Mouse (Mus musculus): ENCODE data around the gene Hist1h3g.
"Not testable (repeated sequence)": the region's sequence is repeated elsewhere in the genome, so short reads cannot be mapped to it uniquely, and the experiment has no call there.

Hist1h3g gene

DNA sequence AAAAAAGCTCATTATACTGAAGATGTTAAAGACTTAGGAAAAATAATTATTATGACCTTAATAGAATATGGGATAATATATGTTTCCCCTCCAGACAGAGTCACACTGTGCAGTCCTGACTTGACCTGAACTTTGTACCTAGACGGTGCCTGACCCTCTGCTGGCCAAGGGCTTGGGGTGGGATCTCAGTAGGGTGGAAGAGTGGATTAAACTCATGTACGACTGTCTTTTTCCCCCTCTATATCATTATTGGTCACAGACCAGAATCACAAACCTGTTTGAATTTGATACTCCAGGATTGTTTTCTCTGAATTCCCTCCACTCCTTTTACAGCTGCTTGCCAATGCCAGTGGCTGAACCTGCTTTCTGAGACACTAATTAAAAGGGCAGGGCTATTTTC is 25.5 kb downstream of the Hist1h3g start:
- not testable (repeated sequence) for DNase-seq

DNA sequence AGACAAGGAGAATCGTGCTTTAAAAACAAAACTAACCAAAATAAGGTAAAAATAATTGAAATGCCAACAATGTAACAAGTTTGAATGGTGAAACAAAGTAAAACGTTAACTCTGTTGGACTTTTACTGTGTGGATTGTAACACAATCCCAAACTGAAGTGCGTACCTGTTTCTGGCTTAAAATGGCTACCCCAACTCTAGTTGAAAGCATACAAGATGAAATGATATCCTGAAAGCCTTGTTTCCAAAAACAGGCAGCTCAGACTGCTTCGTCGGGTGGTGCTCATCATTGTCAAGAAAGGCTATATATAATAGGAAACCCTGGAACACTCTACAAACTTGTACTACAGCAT is 26.3 kb downstream of the Hist1h3g start:
- DNase-seq = not testable (repeated sequence)

DNA sequence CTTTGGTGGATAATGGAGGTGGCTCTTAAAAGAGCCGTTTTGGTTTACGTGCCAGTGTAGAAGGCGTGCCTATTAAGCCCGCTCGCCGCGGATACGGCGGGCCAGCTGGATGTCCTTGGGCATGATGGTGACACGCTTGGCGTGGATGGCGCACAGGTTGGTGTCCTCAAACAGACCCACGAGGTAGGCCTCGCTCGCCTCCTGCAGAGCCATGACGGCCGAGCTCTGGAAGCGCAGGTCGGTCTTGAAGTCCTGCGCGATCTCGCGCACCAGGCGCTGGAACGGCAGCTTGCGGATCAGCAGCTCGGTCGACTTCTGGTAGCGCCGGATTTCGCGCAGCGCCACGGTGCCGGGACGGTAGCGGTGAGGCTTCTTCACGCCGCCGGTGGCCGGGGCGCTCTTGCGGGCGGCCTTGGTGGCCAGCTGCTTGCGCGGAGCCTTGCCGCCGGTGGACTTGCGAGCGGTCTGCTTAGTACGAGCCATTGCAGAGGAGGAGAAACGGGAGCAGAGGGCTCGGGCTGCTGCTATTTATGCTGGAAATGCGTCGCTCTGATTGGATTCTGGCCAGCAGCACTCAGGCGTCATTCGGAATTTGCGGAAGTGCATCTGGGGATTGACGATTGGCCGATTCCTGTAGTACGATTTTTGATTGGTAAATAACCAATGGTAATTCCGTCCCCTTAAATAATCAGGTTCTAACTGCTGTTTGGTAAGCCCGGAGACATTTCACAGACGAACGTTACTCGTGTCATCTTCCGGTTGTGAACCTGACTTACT is 26.8 kb downstream of the Hist1h3g start, which contains the start of gene Hist1h3e:
TSS of gene Hist1h3e (minus strand) at position 487 of the 777 bp plus-strand sequence.
- DNase-seq = peak; percentile 90

DNA sequence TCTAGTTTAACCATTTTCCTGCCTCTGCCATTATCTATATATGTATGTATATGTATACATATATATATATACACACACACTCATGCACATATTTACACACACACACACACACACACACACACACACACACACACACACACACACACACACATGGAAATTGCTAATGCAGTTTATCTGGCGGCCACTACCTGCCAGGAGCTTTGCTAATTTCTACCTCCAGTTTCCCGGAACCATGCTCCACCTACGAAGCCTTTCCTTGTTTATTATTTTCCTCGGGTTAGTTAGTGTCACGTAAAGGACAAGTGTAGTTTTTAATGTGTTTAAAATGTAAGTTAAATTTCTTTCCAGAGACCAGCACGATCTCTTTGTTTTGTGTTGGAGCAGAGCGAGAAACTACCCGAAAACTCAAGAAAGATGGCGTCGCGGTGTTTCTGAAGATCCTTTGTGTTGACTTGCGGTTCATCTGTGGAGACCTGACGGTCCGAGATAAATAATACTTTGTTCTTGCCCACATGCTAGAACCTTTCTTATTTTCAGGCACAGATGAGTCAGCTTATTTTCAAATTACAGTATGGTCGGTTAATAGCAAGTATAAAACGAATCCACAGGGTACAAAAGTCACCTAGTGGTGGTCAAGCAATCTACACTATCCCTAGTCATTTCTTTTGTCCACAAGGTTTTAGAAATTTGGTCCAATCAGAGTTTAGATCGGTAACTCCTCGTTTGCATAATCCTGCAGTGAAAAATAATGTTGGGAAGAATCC is 27.7 kb downstream of the Hist1h3g start:
- no peak for DNase-seq

DNA sequence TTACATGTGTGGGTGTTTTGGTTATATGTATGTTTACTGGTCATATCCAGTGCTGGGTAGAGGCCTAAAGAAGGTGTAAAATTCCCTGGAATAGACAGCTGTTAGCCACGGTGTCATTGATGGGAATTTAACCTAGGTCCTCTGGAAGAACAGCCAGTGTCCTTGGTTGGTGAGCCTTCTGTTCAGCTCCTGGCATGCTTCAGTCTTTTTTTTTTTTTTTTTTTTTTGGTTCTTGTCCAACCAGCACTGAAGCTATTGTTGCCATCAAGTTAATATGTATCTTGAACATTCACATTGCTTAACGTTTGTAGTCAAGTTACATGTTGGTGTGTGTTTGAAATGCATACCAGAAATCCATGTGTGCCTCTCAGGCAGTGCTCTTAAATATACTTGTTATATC is 29.3 kb downstream of the Hist1h3g start:
- DNase-seq = no peak

DNA sequence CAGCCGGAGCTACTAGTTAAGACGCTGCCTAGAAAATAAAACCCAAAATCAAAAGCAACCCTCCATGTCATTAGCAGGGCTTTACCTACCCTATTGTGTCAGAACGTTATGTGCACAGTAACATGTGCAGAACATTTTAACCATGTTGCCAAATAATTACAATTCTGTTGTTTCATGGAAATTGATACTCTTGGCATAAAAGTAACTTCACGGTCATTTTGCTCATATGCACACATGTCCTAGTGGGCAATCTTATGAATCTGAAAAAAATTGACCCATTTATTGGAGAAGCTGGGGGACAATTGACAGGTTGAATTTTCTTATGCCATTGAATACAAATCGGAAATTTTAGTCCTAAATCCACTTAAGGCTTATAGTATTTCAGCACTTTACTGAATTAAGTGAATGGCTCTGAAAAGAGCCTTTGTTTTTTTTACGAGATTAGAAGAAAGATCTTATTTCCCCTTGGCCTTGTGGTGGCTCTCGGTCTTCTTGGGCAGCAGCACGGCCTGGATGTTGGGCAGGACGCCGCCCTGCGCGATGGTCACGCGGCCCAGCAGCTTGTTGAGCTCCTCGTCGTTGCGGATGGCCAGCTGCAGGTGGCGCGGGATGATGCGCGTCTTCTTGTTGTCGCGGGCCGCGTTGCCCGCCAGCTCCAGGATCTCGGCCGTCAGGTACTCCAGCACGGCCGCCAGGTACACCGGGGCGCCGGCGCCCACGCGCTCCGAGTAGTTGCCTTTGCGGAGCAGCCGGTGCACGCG is 35.2 kb downstream of the Hist1h3g start:
- DNase-seq = not testable (repeated sequence)

DNA sequence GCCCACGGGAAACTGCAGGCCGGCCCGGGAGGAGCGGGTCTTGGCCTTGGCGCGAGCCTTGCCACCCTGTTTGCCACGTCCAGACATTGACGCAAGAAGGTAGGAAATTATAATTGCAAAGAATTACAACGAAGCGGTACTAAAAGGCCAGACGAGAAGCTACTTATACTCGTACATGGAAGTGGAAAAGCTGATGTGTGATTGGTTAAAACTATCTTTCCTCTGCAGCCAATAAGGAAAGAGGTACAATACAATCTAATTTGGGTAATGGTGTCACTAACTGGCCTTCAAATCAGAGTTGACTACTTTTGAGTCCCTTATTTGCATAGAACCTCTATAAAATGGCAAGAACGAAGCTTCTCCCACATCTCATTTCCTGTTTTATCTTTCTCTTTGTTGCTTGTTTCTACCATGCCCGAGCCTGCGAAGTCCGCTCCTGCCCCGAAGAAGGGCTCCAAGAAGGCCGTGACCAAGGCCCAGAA is 35.8 kb downstream of the Hist1h3g start, which contains the start of the genes Hist1h2ae and Hist1h2bg:
TSS of gene Hist1h2ae (minus strand) at position 199 of the 482 bp plus-strand sequence.
TSS of gene Hist1h2bg (plus strand) at position 375 of the 482 bp plus-strand sequence.
- peak; percentile 79 for DNase-seq

DNA sequence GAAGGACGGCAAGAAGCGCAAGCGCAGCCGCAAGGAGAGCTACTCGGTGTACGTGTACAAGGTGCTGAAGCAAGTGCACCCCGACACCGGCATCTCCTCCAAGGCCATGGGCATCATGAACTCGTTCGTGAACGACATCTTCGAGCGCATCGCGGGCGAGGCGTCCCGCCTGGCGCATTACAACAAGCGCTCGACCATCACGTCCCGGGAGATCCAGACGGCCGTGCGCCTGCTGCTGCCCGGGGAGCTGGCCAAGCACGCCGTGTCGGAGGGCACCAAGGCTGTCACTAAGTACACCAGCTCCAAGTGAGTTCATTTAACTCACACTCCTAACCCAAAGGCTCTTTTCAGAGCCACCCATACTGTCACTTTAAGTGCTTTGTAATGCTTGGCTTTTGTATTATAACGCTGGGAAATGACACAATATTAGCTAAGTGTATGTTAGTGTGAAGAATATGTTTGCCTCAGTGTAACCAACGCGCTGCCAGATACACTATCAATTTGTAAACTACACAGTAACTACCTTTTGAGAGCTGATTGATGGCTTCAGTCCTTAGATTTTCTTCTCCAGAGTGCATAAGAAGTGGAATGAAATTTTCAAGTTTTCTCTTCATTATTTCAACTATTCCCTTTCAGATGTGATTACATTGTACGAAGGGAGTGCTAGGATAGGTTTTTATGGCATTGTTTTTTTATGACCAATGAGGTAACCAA is 36.4 kb downstream of the Hist1h3g start:
- peak; percentile 24 for DNase-seq

DNA sequence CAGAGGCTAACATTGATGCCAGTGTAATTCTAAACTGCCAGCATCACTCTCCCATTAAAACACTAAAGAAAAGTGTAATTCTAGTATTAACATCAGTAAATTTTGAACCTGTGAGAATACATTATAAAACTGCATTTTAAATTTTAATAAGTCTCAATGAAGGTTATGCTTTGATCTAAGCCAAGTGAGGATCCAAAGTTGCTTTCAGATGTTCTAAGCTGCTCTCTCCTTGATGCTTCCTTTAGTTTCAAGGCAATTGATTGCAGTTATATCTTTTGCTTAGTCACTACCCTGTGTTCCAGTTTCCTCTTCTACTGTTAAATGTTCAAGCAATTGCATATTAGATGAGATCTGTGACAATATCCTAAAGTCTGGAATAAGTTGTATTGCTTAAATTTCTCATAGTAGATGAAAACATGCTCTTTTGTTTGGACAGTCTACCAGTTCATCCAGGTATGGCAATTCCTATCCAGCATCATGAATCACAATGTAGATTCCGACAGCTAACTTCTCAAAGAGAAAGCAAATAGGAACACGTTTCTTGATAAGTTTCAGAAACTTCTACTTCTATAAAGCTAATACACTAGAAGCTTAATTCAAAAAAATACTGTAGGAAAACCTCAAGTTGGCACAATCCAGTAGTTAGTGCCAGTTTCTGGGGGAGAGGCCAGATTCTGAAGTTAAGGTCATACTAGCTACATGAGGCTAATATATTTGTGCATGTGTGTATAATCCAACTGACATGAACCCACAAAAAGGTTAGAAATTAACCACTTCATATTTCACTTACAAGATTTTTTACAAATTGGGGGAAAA is 37.2 kb downstream of the Hist1h3g start:
- no peak for DNase-seq

DNA sequence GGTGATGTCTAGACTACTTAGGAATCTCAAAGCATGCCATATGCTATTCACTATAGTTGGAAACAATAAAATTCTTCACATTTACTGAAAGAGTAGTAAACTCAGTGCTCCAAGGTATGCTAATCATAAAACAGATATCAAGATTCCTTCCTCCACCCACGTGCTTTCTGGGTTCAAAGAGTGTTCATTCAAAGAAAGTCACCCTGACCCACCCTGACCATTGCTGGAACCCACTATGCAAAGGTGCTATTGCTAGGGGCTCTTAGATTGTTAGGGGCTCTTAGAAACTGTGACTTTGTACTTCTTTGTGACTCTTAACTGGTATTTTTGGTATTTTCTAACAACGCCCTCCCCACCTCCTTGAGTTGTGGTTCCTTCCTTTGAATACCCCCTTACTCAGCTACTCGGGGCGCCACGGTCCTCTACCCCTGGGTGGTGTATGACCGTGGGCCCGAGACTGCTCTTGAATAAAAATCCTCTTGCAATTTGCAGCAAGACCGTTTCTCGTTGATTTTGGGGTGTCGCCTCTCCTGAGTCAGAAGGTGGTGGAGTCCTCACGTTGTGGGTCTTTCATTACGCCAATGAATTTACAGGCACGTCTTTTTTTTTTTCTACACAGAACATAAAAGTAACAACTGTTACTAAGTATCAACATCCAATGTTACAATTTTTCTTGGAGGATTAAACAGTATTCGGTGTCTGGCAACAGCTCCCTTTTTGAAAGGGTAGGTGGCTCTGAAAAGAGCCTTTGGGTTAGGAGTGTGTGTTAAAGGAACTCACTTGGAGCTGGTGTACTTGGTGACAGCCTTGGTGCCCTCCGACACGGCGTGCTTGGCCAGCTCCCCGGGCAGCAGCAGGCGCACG is 38.0 kb downstream of the Hist1h3g start:
- peak; percentile 44 for DNase-seq

DNA sequence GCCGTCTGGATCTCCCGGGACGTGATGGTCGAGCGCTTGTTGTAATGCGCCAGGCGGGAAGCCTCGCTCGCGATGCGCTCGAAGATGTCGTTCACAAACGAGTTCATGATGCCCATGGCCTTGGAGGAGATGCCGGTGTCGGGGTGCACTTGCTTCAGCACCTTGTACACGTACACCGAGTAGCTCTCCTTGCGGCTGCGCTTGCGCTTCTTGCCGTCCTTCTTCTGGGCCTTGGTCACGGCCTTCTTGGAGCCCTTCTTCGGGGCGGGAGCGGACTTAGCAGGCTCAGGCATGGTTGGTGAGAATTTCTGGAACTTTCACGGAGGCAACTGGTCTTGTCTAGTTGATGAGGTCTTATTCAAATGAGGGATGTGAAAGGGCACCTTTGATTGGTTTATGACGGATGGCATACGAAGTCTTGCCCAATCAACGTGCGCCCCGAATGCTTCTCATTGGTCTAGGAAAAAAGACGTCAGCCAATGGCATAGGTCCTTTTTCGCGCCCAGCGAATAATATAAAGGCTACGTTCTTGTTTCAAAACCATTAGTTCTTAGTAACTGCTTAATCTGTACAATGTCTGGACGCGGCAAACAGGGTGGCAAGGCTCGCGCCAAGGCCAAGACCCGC is 38.8 kb downstream of the Hist1h3g start, which contains the start of the genes Hist1h2bf and Hist1h2ad:
TSS of gene Hist1h2bf (minus strand) at position 299 of the 627 bp plus-strand sequence.
TSS of gene Hist1h2ad (plus strand) at position 484 of the 627 bp plus-strand sequence.
- peak; percentile 92 for DNase-seq

DNA sequence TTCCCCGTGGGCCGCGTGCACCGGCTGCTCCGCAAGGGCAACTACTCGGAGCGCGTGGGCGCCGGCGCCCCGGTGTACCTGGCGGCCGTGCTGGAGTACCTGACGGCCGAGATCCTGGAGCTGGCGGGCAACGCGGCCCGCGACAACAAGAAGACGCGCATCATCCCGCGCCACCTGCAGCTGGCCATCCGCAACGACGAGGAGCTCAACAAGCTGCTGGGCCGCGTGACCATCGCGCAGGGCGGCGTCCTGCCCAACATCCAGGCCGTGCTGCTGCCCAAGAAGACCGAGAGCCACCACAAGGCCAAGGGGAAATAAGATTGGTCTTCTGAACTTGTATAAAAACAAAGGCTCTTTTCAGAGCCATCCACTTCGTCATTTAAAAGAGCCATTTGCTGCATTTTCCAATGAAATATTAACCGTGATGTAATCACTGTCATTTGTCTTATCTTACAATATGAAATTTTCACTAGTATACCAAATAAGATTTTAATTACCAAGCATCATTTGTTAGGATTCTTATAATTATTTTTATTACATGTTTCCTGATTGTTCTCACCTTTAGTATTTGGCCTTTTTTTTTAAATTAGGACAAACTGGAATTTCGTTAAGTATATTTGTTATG is 39.4 kb downstream of the Hist1h3g start:
- DNase-seq = not testable (repeated sequence)

DNA sequence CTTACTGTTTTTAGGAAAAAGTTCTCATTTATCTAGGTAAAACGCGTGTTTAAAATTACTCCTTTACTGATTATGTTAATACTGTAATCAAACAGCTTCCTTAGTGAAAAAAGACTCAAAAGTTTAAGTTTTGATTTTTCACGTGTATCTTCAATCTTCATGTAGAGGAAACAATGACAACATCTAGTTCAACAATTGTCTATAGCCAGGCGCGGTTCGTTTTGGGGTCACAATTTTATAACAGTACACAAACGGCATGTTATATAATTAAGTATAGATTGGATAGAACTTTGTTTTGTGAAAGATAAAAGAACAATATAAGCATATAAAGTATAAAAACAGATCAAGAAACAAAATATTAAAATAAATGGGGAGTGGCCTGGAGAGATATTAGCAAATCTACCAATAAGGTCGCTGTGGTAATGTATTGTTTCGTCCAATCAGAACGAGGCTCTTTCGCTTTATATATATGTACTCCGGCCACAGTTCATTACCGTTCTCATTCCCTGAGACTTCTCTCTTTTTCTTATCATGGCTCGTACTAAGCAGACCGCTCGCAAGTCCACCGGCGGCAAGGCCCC is 40.1 kb downstream of the Hist1h3g start, which contains the start of gene Hist1h3d:
TSS of gene Hist1h3d (plus strand) at position 493 of the 581 bp plus-strand sequence.
- DNase-seq = peak; percentile 57

DNA sequence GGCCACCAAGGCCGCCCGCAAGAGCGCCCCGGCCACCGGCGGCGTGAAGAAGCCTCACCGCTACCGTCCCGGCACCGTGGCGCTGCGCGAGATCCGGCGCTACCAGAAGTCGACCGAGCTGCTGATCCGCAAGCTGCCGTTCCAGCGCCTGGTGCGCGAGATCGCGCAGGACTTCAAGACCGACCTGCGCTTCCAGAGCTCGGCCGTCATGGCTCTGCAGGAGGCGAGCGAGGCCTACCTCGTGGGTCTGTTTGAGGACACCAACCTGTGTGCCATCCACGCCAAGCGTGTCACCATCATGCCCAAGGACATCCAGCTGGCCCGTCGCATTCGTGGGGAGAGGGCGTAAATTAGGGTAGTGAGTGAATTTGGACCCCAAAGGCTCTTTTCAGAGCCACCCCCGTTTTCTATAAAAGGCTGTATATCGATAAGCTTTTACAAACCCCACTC is 40.7 kb downstream of the Hist1h3g start:
- DNase-seq = peak; percentile 24

DNA sequence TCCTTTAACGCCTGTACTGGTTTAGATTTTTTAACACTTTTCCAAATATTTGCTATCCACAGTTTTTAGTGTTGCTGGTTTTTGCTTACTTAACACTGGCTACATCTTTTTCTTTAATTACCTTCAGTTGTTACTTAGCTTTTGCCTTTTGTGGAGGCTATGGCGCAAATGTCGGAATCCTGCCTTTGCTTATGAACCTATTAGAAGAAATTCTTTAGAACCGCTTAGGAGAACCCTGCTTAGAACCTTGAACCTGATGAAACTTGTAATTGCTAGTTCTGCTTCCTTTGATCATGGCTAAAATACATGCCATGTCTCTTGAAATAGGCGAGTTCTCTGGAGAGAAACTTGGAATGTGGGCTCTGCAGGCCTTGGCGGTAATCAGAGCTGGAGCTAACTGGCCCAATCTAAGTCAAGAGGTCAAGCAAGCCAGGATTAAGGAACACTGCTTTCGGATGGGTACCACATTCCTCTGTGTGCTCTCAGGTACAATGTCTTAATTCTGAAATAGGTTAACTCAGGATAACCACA is 41.2 kb downstream of the Hist1h3g start:
- no peak for DNase-seq

DNA sequence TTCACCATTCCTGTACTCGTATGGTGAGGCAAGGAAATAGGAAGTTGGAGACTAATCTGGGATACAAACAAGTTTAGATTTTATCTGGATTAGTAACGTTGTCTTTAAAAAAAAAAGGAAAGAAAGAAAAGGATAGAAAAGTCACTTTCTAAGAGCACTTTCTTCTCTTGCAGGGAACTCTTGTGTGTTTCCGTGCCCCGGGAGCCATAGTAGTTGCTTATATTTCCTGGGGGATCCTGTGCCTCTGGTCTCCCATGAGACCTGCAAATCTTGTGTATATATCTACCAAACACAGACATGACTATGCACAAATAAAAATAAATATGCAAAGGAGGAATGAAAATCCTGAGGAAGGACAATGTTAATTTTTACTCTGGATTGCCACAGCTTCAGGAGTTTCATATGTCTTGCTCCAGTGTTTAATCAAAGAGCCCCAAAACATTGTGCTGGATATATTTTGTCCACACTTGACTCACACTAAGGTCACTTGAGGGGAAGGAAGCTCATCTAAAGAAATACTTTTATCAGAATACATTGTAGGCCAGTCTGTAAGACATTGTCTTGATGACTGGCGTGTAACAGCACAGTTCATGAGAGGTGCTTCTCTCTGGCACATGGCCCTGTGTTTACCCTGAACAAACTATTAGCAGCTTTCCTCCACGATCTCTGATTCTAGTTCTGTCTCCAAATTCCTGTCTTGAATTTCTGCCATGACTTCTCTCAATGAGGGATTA is 41.9 kb downstream of the Hist1h3g start:
- no peak for DNase-seq

DNA sequence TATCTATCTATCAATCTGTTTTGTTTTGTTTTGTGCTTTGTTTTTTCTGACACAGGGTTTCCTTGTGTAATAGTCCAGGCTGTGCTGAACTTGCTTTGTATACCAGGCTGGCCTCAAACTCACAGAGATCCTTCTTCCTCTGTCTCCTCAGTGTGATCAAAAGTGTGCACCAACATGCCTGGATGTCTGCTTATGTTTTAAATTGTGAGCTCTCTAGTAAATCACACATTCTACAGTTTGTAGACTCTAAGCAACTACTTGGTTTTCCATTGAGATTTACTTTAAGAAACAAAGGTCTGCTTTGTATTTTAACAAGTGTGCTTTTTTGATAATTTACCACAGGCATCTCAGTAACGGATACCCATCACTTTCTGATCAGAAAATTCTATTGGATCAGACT is 42.6 kb downstream of the Hist1h3g start:
- no peak for DNase-seq
